ENCODE assay signal across 24 mouse cellular contexts in genomic region chr2:77495344-77495743, GRCm38 (mm10).
DNase-seq lines count a peak whose midpoint lies in the region; ATAC-seq and TF ChIP-seq lines count a peak whose summit lies in the region.
"Had no signal": no experiment of that assay in that cellular context is flagged by ENCODE, and none has a peak within 500 bp of the region (broad histone marks: within the 10 kb centered on the region; RNA-seq: fewer than 3 reads in every experiment).

No protein-coding gene starts in this region.

- H3K36me3 ChIP-seq in kidney, adult 2 months (ENCODE audit: control insufficient read depth, insufficient read depth, low read length) = no peaks in the 10 kb centered on the region
- H3K36me3 ChIP-seq in kidney, embryonic 14.5 days (ENCODE audit: control insufficient read depth, insufficient read depth, low read length) = no peaks in the 10 kb centered on the region
- no peaks in the 10 kb centered on the region for H3K36me3 ChIP-seq in kidney, embryonic 16.5 days (ENCODE audit: insufficient read depth, low read length)
- no peaks in the 10 kb centered on the region for H3K36me3 ChIP-seq in midbrain, embryonic 14.5 days (ENCODE audit: control insufficient read depth, insufficient read depth, low read length)
- H3K36me3 ChIP-seq in midbrain, postnatal 0 days (ENCODE audit: insufficient read depth, low read length) = no peaks in the 10 kb centered on the region
- H3K36me3 ChIP-seq: embryonic facial prominence, embryonic 12.5 days; embryonic facial prominence, embryonic 15.5 days; G1E; heart, embryonic 12.5 days; heart, embryonic 15.5 days; hindbrain, embryonic 10.5 days; hindbrain, embryonic 13.5 days had no signal

- H3K4me1 ChIP-seq in kidney, adult 2 months (ENCODE audit: control insufficient read depth, insufficient read depth, low read length) = peaks cover 10% of the 10 kb centered on the region; the same call in 1 of the 2 replicates
- H3K4me1 ChIP-seq in kidney, embryonic 14.5 days (ENCODE audit: control insufficient read depth, insufficient read depth, low read length) = 0 out of 2 replicates have a peak, but pooled peaks cover 3% of the 10 kb centered on the region
- H3K4me1 ChIP-seq in kidney, embryonic 16.5 days (ENCODE audit: insufficient read depth, low read length) = 0 out of 2 replicates have a peak, but pooled peaks cover 3% of the 10 kb centered on the region
- H3K4me1 ChIP-seq in midbrain, embryonic 14.5 days (ENCODE audit: control insufficient read depth, insufficient read depth, low read length) = no peaks in the 10 kb centered on the region
- H3K4me1 ChIP-seq in midbrain, postnatal 0 days (ENCODE audit: insufficient read depth, low read length) = no peaks in the 10 kb centered on the region
- H3K4me1 ChIP-seq: embryonic facial prominence, embryonic 12.5 days; embryonic facial prominence, embryonic 15.5 days; heart, embryonic 12.5 days; heart, embryonic 15.5 days; hindbrain, embryonic 10.5 days; hindbrain, embryonic 13.5 days had no signal

- no peak overlapping the region for H3K9ac ChIP-seq in kidney, embryonic 14.5 days (ENCODE audit: low read depth, low read length)
- H3K9ac ChIP-seq in kidney, embryonic 16.5 days (replicated peaks; ENCODE audit: low read length) = no peak overlapping the region
- no peak overlapping the region for H3K9ac ChIP-seq in midbrain, embryonic 14.5 days (replicated peaks; ENCODE audit: low read length)
- H3K9ac ChIP-seq in midbrain, postnatal 0 days (replicated peaks; ENCODE audit: low read length, poor library complexity, severe bottlenecking) = no peak overlapping the region
- H3K9ac ChIP-seq: embryonic facial prominence, embryonic 12.5 days; embryonic facial prominence, embryonic 15.5 days; forebrain, postnatal 0 days; heart, embryonic 12.5 days; heart, embryonic 15.5 days; hindbrain, embryonic 13.5 days had no signal

- no peak overlapping the region for H3K4me2 ChIP-seq in kidney, embryonic 14.5 days (replicated peaks; ENCODE audit: low read depth, low read length)
- no peak overlapping the region for H3K4me2 ChIP-seq in kidney, embryonic 16.5 days (replicated peaks; ENCODE audit: low read depth, low read length)
- H3K4me2 ChIP-seq in midbrain, embryonic 14.5 days (ENCODE audit: low read length) = no peak overlapping the region
- no peak overlapping the region for H3K4me2 ChIP-seq in midbrain, postnatal 0 days (ENCODE audit: low read depth, low read length, poor library complexity, severe bottlenecking)
- H3K4me2 ChIP-seq: embryonic facial prominence, embryonic 12.5 days; embryonic facial prominence, embryonic 15.5 days; heart, embryonic 12.5 days; heart, embryonic 15.5 days; hindbrain, embryonic 13.5 days had no signal

- H3K27me3 ChIP-seq in kidney, adult 2 months (replicated peaks; ENCODE audit: control insufficient read depth, insufficient read depth, low read length) = no peaks in the 10 kb centered on the region
- no peaks in the 10 kb centered on the region for H3K27me3 ChIP-seq in kidney, embryonic 14.5 days (ENCODE audit: control insufficient read depth, insufficient read depth, low read length)
- no peaks in the 10 kb centered on the region for H3K27me3 ChIP-seq in kidney, embryonic 16.5 days (ENCODE audit: insufficient read depth, low read length)
- no peaks in the 10 kb centered on the region for H3K27me3 ChIP-seq in midbrain, embryonic 14.5 days (ENCODE audit: control insufficient read depth, insufficient read depth, low read length)
- H3K27me3 ChIP-seq in midbrain, postnatal 0 days (ENCODE audit: insufficient read depth, low read length) = no peaks in the 10 kb centered on the region
- H3K27me3 ChIP-seq: CH12.LX; embryonic facial prominence, embryonic 12.5 days; embryonic facial prominence, embryonic 15.5 days; heart, embryonic 12.5 days; heart, embryonic 15.5 days; hindbrain, embryonic 13.5 days had no signal

- no peak for TF ChIP-seq CTCF in kidney, adult 2 months (conservative IDR thresholded peaks at IDR 0.05; ENCODE audit: insufficient read depth, insufficient read length, low read depth, low read length)
- TF ChIP-seq CTCF in midbrain, postnatal 0 days (IDR thresholded peaks at IDR 0.05) = no peak

- H3K27ac ChIP-seq in kidney, adult 2 months (ENCODE audit: insufficient read depth, low read depth, low read length) = peak overlapping the region; percentile 79; the same call in 1 of the 2 replicates
- no peak overlapping the region for H3K27ac ChIP-seq in kidney, embryonic 14.5 days (ENCODE audit: low read depth, low read length)
- no peak overlapping the region for H3K27ac ChIP-seq in kidney, embryonic 16.5 days (ENCODE audit: low read length)
- H3K27ac ChIP-seq in midbrain, embryonic 14.5 days (replicated peaks; ENCODE audit: low read depth, low read length) = no peak overlapping the region
- H3K27ac ChIP-seq in midbrain, postnatal 0 days (ENCODE audit: low read depth, low read length) = no peak overlapping the region
- H3K27ac ChIP-seq: embryonic facial prominence, embryonic 12.5 days; embryonic facial prominence, embryonic 15.5 days; gastrocnemius, adult 2 months; heart, embryonic 15.5 days; hindbrain, embryonic 10.5 days; hindbrain, embryonic 13.5 days had no signal

- WGBS in kidney, adult 2 months = 47% methylated on average over 4 of the region's 4 CpGs
- 67% methylated on average over 4 of the region's 4 CpGs for WGBS in kidney, embryonic 14.5 days
- whole genome bisulfite sequencing in kidney, embryonic 16.5 days = 67% methylated on average over 4 of the region's 4 CpGs
- WGBS in midbrain, embryonic 14.5 days = 78% methylated on average over 4 of the region's 4 CpGs
- WGBS in midbrain, postnatal 0 days = 80% methylated on average over 4 of the region's 4 CpGs

- DNase-seq in kidney, adult 2 months = peak; percentile 71
- peak; percentile 61 for DNase-seq in kidney, adult 9 months
- DNase-seq in kidney, postnatal 25 days = peak; percentile 16 to 51
- DNase-seq in midbrain, embryonic 14.5 days = no peak
- no peak for DNase-seq in midbrain, postnatal 0 days (ENCODE audit: low spot score)
- DNase-seq: B cell, adult 2 months; cerebellum, adult 9-10 months; heart, adult 18-20 months; heart, postnatal 10 days; heart, postnatal 36 days had no signal

- no peak overlapping the region for H3K4me3 ChIP-seq in kidney, adult 2 months (ENCODE audit: insufficient read depth, low read depth, low read length)
- H3K4me3 ChIP-seq in kidney, embryonic 14.5 days (ENCODE audit: low read length) = no peak overlapping the region
- H3K4me3 ChIP-seq in kidney, embryonic 16.5 days (ENCODE audit: low read length) = no peak overlapping the region
- H3K4me3 ChIP-seq in midbrain, embryonic 14.5 days (replicated peaks; ENCODE audit: low read depth, low read length) = no peak overlapping the region
- no peak overlapping the region for H3K4me3 ChIP-seq in midbrain, postnatal 0 days (ENCODE audit: low read depth, low read length)
- H3K4me3 ChIP-seq: embryonic facial prominence, embryonic 12.5 days; embryonic facial prominence, embryonic 15.5 days; gastrocnemius, adult 2 months; heart, embryonic 12.5 days; heart, embryonic 15.5 days; hindbrain, embryonic 10.5 days; hindbrain, embryonic 13.5 days had no signal

- no peak for ATAC-seq in kidney, embryonic 14.5 days (ENCODE audit: low FRiP score, low TSS enrichment)
- peak; percentile 69; the same call in 1 of the 2 replicates for ATAC-seq in kidney, embryonic 16.5 days (ENCODE audit: low FRiP score, low TSS enrichment)
- ATAC-seq in midbrain, embryonic 14.5 days (ENCODE audit: low FRiP score, low TSS enrichment) = no peak
- ATAC-seq in midbrain, postnatal 0 days (ENCODE audit: low FRiP score) = no peak
- ATAC-seq: forebrain, embryonic 14.5 days; forebrain, postnatal 0 days; Patski had no signal

- TF ChIP-seq POLR2A in kidney, adult 2 months (IDR thresholded peaks at IDR 0.05; ENCODE audit: low read depth, low read length) = no peak

- H3K9me3 ChIP-seq in kidney, embryonic 14.5 days (ENCODE audit: control insufficient read depth, low read length) = peaks cover 4% of the 10 kb centered on the region; the same call in 1 of the 2 replicates
- H3K9me3 ChIP-seq in kidney, embryonic 16.5 days (ENCODE audit: low read length) = peaks cover 3% of the 10 kb centered on the region; the same call in 1 of the 2 replicates
- H3K9me3 ChIP-seq in midbrain, embryonic 14.5 days (ENCODE audit: control insufficient read depth, low read length) = no peaks in the 10 kb centered on the region
- H3K9me3 ChIP-seq in midbrain, postnatal 0 days (ENCODE audit: low read length) = no peaks in the 10 kb centered on the region
- H3K9me3 ChIP-seq: embryonic facial prominence, embryonic 12.5 days; embryonic facial prominence, embryonic 15.5 days; heart, embryonic 15.5 days; hindbrain, embryonic 10.5 days; hindbrain, embryonic 13.5 days had no signal

Comparison
In these comparisons a context has a peak if more than half of its experiments do, and no peak if none do; other contexts are left out.
1. DNase-seq: peak in kidney, adult 2 months (single experiment), kidney, adult 9 months (single experiment) and kidney, postnatal 25 days (2 of 2); none in midbrain, embryonic 14.5 days (single experiment) and midbrain, postnatal 0 days (single experiment).